Mouse (Mus musculus): Measurements from ENCODE around the gene Gm3417. TPM values are rescaled to one million over a fixed set of nuclear protein-coding genes. Genes with fewer than 3 reads are reported as not detected.

Gene Gm3417
- polyA plus RNA-seq (2015; fragmentation: Nextera tagmentation; extraction: Ambion mirVana) = 1.7 TPM in 1 of 2 replicates, not detected in the other

DNA sequence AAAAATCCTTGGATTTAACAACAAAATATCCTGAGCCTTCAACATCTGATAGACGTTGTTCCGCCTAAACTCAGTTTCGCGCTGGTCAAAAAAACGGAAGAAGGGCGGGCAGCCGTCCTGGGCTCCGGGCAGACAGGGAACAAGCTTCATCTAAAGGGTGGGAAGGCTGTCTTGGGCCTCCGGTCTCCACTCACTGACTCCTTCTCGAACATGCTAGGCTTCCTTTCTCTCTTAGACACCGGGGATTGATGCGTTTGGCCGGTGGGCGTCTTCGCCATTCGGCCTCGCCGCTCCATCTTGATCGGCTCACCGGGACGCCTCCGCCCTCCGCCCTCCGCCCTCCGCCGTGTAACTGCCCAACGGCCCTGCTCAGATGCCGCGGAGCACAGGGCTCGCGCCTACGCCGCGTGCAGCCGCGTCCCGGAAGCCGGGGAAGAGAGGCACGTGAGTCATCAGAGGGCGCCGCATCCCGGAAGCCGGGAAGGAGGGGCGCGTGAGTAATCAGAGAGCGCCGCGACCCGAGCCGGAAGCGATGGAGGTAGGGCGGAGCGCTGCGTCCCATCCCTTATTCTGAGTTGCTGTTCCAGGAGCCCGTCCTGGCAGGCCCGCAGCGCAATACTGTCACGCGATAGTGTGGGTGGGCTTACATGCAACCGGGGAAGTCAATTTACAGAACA is at the start of gene Gm3417, which contains the start of gene 9030025P20Rik:
Gm3417 (minus strand) TSS at position 429 of the 677 bp plus-strand sequence.
9030025P20Rik (plus strand) TSS at position 107 of the 677 bp plus-strand sequence.

DNA sequence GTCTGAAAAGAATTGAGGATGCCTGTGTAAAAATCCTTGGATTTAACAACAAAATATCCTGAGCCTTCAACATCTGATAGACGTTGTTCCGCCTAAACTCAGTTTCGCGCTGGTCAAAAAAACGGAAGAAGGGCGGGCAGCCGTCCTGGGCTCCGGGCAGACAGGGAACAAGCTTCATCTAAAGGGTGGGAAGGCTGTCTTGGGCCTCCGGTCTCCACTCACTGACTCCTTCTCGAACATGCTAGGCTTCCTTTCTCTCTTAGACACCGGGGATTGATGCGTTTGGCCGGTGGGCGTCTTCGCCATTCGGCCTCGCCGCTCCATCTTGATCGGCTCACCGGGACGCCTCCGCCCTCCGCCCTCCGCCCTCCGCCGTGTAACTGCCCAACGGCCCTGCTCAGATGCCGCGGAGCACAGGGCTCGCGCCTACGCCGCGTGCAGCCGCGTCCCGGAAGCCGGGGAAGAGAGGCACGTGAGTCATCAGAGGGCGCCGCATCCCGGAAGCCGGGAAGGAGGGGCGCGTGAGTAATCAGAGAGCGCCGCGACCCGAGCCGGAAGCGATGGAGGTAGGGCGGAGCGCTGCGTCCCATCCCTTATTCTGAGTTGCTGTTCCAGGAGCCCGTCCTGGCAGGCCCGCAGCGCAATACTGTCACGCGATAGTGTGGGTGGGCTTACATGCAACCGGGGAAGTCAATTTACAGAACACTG is 31.3 kb upstream of the Gm3417 start, which contains the start of gene Gm3435:
Gm3435 (plus strand) TSS at position 471 of the 708 bp plus-strand sequence.

DNA sequence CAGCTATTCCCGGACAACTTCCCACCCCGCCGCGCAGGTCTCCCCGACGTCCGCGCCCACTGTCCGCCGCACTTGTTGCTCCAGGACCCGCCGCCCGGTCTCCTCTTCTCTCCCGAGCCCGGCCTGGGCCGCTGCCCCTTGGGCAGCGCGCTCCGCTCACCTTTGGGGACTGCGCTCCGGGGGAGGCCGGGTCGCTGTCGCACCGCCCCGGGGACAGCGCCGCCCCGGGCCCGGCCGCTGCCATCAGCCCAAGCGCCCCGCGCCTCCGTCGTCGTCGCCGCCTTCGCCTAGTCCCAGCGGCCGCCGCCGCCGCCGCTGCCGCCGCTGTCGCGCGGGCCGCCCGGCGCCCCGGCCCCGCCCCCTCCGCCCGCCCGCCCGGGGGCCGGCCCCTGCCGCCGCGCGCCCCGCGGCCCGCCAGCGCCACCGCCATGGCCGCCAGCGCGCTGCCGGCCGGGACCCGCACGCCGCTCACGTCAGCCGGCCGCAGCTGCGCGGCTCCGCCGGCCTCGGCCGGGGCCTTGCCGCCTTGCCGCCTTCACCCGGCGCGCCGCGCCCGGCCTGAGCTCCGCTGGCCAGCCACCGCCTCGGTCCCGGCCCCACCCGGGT is 17.5 kb downstream of the Gm3417 start, which contains the start of gene Phf10:
Phf10 (minus strand) TSS at position 323 of the 606 bp plus-strand sequence.

GRCm38 (mm10) chr17:14943009-14943728 is 35.4 kb downstream of the Gm3417 start, which contains the start of the genes Wdr27 and 1600012H06Rik:
Wdr27 (minus strand) TSS chr17:14943158.
1600012H06Rik (plus strand) TSS chr17:14943184.

Other genes starting within 250 kb of the Gm3417 start
- gene Wdr27, start 35.6 kb downstream of the Gm3417 start, polyA plus RNA-seq (2015; fragmentation: Nextera tagmentation; extraction: Ambion mirVana) = 12.2 and 12.9 TPM in 2 replicates
- 20.4 and 24.6 TPM in 2 replicates for gene 1600012H06Rik, start 35.6 kb downstream of the Gm3417 start, polyA plus RNA-seq (2015; fragmentation: Nextera tagmentation; extraction: Ambion mirVana)
- gene Phf10, start 17.5 kb downstream of the Gm3417 start, polyA plus RNA-seq (2015; fragmentation: Nextera tagmentation; extraction: Ambion mirVana) = 15.4 and 21.4 TPM in 2 replicates
- gene 9030025P20Rik, start 322 bp downstream of the Gm3417 start, polyA plus RNA-seq (2015; fragmentation: Nextera tagmentation; extraction: Ambion mirVana) = 5.2 and 5.6 TPM in 2 replicates
- gene Gm3435, start 31.4 kb upstream of the Gm3417 start, polyA plus RNA-seq (2015; fragmentation: Nextera tagmentation; extraction: Ambion mirVana) = 6.3 and 7.0 TPM in 2 replicates
- 58.2 and 66.2 TPM in 2 replicates for gene Ermard, start 62.4 kb upstream of the Gm3417 start, polyA plus RNA-seq (2015; fragmentation: Nextera tagmentation; extraction: Ambion mirVana)
- 0.90 and 1.4 TPM in 2 replicates for gene Tcte3, start 62.7 kb upstream of the Gm3417 start, polyA plus RNA-seq (2015; fragmentation: Nextera tagmentation; extraction: Ambion mirVana)
- 3.4 and 4.9 TPM in 2 replicates for gene Gm3448, start 62.7 kb upstream of the Gm3417 start, polyA plus RNA-seq (2015; fragmentation: Nextera tagmentation; extraction: Ambion mirVana)